Mouse (Mus musculus): ENCODE data around the gene Sfpq.

DNA sequence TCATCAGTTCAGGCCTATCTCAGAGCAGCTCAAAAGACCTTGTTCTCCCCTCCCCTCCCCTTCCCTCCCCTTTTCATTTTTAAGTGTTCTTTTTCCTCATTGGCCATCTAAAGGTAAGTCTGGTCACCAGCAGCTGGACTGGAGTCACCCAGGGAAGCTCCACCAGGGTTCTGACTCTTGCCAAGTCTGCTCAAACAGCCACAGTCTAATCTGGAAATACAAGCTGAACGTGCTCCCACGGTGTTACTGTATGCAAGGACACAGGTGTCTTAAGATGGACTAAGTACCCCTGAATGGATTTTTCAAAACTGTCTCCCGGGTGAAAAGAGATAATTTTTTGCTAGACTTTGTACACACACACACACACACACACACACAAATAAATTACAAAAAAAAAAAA is 37.8 kb upstream of the Sfpq start:
- TF ChIP-seq TAL1 (IDR thresholded peaks at IDR 0.05; ENCODE audit: low read length), result no peak
- TF ChIP-seq GATA1 (IDR thresholded peaks at IDR 0.05; ENCODE audit: low read length), result no peak
